ENCODE assay signal across 8 mouse cellular contexts in genomic region chr16:84971535-84972330, GRCm38 (mm10).
DNase-seq lines count a peak whose midpoint lies in the region; ATAC-seq lines count a peak whose summit lies in the region.

No protein-coding gene starts in this region.

- peak overlapping the region; percentile 58 for H3K27ac ChIP-seq in heart, embryonic 12.5 days (ENCODE audit: poor library complexity, severe bottlenecking)

- H3K9me3 ChIP-seq in heart, embryonic 12.5 days (replicated peaks) = no peaks in the 10 kb centered on the region

- 47% methylated on average over 16 of the region's 16 CpGs for WGBS in heart, embryonic 12.5 days

- H3K4me2 ChIP-seq in heart, embryonic 12.5 days = peak overlapping the region; percentile 14

- no peak overlapping the region for H3K4me3 ChIP-seq in heart, embryonic 12.5 days

- peaks cover 24% of the 10 kb centered on the region for H3K4me1 ChIP-seq in heart, embryonic 12.5 days (replicated peaks)

- H3K27me3 ChIP-seq in heart, embryonic 12.5 days (replicated peaks) = no peaks in the 10 kb centered on the region

- ATAC-seq in heart, embryonic 12.5 days (ENCODE audit: insufficient number of reproducible peaks, low FRiP score) = peak; percentile 77; the same call in 1 of the 2 replicates
- ATAC-seq in monocyte, adult 5-6 weeks (replicated peaks; ENCODE audit: insufficient number of reproducible peaks, low FRiP score, low TSS enrichment, poor library complexity, severe bottlenecking) = no peak

- peaks cover 33% of the 10 kb centered on the region for H3K36me3 ChIP-seq in heart, embryonic 12.5 days

- H3K9ac ChIP-seq in heart, embryonic 12.5 days = no peak overlapping the region

- peak; percentile 29 for DNase-seq in embryo, embryonic 11 days
- DNase-seq in embryo, embryonic 10 days (ENCODE audit: low spot score) = no peak
- peak; percentile 44 for DNase-seq in CD4-positive helper T cell, adult 2 months (ENCODE audit: low read depth, low spot score)
- DNase-seq in kidney, postnatal 10 days = peak; percentile 50
- no peak for DNase-seq in adrenal gland, postnatal 14 days
- no peak for DNase-seq in gastrocnemius, postnatal 25 days

Comparison
In these comparisons a context has a peak if more than half of its experiments do, and no peak if none do; other contexts are left out.
1. DNase-seq: peak in embryo, embryonic 11 days (single experiment), CD4-positive helper T cell, adult 2 months (single experiment) and kidney, postnatal 10 days (single experiment); none in embryo, embryonic 10 days (single experiment), adrenal gland, postnatal 14 days (single experiment) and gastrocnemius, postnatal 25 days (single experiment).